Mouse (Mus musculus) gastrocnemius, adult 8-10 months (tissue): ENCODE data around the gene Iqcj. TPM values are rescaled to one million over a fixed set of nuclear protein-coding genes. Genes with fewer than 3 reads are reported as not detected.

Source experiments
- DNase-seq, 2 experiments: peaks; one replicate each; pipeline ENCODE4 v3.0.0; 2022; ENCODE audit warnings: low spot score in 2 of 2
- total RNA-seq, 4 experiments: library from RNA; stranded (reverse); gene quantifications; 2 replicates each; pipeline ENCODE4 v1.2.4; 2022

Iqcj gene
- total RNA-seq: not detected

DNA sequence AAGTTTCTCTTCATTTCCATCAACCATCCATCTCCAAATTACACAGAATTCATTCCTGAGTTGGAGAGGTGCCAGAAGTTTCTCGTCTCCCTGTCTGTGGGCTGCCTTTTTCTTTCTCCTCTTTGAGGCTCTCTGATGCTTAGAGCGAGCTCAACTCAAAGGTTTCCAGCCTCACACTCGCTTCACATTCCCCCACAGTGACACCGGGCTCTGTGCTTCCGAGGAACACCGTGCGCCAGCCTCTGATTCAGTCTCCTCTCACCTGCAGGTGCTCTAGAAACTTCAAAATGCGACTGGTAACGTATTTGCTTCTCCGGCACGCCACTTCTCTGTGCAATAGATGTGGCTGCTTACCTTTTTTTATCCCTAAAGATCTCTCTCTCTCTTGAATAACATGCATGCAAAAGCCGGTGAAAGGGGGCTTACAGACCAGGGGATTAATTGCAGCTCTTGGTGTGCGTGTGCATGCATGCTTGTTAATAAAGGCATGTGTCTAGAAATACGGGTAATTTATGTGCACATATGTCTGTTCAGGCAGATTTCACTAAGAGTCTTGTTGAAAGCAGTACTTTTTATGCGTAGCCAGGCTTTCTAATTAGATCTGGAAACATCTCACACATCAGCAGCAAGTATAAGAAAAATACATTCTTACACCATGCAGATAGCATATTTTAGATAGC is at the start of gene Iqcj, which contains the start of gene Iqschfp:
Gene Iqcj, plus strand, starts transcription at position 195 of the 680 bp plus-strand sequence.
Gene Iqschfp, plus strand, starts transcription at position 207 of the 680 bp plus-strand sequence.
- no peak for DNase-seq

- no peak for DNase-seq
Observed at GRCm38 (mm10) chr3:67852397-67852796, 39.6 kb upstream of the Iqcj start.

- no peak for DNase-seq
Observed at GRCm38 (mm10) chr3:67861524-67861923, 30.5 kb upstream of the Iqcj start.

GRCm38 (mm10) chr3:67867420-67868065 is 24.5 kb upstream of the Iqcj start:
- no peak for DNase-seq

GRCm38 (mm10) chr3:67869424-67869823 is 22.6 kb upstream of the Iqcj start:
- no peak for DNase-seq

- no peak for DNase-seq
Observed at GRCm38 (mm10) chr3:67877253-67877652, 14.8 kb upstream of the Iqcj start.

GRCm38 (mm10) chr3:67884335-67884734 is 7.7 kb upstream of the Iqcj start:
- DNase-seq: no peak

DNA sequence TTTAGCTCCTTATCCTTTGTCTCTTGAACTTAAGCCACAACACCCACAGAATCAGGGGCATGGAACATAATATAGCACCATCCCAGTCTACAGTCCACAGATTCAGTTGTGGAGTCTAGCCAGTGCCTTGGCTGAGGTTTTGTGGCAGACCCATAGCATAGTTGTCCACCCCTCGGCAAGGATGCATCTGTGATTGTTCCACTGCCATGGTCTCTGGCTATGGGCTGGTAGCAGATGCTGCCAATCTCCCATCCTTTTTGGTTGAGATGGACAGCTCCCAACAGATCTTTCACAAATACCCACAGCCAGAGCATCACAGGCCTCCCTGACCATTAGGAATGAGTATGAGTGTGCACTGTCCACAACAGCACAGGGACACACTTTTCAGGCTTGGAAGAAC is 5.8 kb upstream of the Iqcj start:
- DNase-seq: no peak

DNA sequence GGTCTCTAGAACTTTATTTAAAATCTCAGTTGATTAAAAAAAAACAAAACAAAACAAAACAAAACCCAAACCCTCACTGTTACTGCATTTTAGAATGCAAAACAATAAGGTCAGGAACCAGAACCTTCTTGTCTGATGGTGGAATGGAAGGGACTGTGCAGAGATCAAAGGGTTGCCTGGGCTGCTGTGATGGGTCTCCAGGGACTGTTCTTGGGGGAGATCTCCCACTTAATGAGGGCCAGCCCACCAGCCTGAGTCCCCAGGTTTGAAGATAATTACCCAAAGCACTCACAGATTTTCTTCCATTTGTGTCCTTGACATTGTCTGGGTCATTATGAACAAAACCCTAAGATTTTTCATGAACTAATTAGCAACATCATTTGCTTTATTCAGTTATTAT is 4.8 kb upstream of the Iqcj start:
- no peak for DNase-seq

DNA sequence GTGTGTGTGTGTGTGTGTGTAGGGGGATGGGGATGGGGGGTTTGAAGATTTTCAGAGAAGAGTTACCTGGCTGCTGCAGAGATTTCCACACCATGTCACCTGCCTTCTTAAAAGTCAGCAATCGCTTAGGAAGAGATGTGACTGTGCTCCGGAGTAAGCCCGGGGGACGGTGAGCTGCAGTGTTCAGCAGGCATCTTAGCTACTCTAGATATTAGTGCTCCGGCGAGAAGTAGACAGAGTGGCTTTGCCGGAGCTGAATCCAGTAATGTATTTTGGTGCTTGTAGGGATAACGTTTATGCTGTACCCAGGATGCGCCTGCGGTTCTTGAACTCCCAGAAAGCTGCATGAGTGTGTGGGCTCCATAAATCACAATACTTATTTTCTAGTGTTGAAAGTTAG is 748 bp downstream of the Iqcj start:
- DNase-seq: no peak

DNA sequence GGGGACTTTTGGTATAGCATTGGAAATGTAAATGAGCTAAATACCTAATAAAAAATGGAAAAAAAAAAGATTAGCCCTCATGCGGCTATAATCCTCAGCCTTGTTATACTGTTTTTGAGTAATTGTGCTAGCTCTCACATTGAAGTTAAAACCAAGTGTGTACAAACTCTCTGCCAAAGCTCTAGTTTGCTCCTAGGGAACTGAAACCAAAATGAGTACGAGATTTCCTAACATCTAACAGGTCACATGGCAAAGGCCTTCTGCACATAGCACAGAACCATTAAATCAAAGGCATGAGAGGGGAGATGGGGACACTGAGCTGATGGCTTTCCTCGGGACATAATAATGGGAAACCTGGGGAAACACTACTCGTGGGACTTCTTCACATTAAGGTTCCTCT is 10.5 kb downstream of the Iqcj start:
- no peak for DNase-seq

- no peak for DNase-seq
Observed at GRCm38 (mm10) chr3:67908586-67908985, 16.6 kb downstream of the Iqcj start.

- no peak for DNase-seq
Observed at GRCm38 (mm10) chr3:67918098-67918497, 26.1 kb downstream of the Iqcj start.

- no peak for DNase-seq
Observed at GRCm38 (mm10) chr3:67918634-67919259, 26.7 kb downstream of the Iqcj start.

DNA sequence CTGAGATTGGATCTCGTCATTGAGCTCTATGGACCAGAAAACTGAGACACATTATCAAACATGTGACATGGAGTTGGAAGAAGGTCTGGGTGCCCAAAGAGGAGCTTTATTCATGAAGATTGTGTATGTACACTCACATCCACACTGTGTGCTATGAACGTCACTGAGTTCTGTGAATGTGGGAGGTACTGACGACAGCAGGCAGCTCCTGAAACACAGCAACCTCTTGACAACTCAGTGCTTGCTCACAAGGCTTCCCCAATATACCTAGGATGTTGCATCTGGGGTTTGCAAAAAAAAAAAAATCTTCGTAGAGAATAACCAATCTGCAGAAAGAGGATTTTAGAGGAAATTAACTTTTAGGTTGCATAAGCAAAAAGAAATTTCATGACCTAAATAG is 31.1 kb downstream of the Iqcj start:
- no peak for DNase-seq

- no peak for DNase-seq
Observed at GRCm38 (mm10) chr3:67925453-67925852, 33.4 kb downstream of the Iqcj start.

DNA sequence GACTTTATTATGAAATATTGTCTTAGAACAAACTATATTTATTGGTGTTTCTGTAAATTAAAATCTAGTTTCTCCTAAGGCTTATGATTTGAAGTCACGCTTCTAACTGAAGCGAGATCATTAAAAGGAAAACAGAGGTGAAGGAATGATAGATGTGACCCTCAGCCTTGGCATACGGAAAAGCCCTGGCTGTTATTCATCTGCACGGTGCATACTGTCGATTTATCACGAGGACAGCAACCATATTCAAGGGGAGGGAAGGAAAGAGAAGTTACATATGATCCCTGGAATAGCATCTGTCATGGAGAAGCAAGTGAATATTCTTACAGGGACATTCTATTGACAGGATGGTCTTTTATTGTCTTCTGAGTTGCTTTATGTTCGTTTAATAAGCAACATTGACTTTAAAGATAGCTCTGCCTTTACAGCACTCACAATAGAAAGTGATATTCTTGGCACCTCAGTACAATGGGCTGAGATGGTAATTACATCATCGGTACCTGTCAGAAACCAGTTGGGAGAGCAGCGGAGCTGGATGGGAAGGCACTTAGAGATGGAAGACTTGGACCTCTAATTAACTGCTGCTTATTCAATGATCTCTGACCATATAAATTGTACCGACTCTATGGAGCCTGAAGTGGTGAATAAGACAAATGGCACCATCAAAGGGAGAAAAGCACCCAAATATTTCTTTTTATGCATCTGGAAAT is 38.6 kb downstream of the Iqcj start:
- no peak for DNase-seq

DNA sequence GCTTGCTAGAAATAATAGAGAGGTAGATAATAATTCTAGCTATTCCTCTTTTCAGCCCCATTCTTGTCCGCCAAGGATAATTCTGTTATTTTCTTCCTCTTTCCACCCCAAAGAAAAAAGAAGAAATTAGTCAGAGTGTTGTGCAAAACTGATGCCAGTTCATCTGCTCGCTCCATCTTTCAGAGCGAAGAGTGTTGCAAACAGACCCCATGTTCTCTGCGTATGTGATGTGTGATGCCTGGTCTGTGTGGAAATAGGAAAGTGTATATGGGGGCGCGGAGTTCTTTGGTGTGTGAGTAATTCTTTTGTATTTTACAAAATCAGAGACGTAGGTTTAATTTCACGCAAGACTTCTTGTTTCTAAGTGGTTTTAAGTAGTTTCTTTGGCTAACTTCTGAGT is 39.2 kb downstream of the Iqcj start:
- DNase-seq: no peak

DNA sequence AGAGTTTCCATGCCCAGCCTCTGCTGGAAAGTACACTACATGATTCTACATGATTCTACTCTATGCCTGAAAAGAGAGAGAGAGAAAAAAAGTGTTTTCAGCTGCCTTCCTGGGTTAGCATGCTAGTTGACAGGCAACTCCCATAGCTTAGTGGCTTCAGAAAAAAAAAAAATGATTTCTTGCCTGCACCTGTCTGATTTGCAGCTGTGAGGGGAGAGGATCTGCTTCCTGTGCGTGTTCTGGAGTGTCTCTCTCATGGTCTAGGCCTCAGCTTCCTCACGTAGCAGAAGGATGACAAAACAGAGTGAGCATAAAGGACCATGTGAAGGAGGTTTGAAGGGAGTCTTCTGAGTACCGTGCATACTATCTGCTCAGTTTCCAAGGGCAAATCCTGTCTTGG is 39.9 kb downstream of the Iqcj start:
- DNase-seq: no peak

DNA sequence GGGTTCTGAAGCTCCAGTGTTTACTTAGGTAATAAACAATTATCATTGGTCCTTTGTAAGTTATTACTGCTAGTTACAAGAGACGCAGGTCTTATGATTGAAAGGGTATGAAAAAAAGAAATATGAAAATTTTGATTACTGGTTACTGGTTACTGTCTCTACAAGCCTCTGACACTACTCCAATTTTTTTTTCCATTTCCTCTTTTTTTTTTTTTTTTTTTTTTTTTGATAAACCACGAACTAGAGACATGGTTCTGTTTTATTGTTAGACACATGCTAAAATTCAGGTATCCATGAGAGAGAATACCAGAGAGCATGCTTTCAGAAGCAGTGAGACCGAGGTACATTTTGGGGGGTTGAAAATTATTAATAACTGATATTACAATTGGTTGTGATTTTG is 43.8 kb downstream of the Iqcj start:
- DNase-seq: no peak

DNA sequence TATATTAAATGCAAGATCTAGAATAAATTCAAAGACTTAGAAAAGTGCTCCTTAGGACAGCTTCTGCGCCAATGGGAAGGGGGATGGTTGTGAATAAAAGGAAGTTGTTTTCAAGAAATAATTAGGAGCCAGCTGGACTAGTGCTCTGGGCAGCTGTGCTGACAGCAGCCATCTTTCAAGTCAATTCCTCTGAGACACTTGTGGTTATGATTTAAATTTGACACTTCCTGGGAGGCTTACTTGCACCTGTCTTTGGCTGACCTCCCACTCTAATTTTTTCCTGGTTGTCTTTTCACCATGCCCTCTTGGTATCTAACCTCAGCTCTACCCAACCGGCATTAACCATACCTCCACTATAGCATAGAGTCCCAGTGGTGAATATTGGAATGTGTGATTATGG is 55.0 kb downstream of the Iqcj start:
- no peak for DNase-seq

GRCm38 (mm10) chr3:67952517-67952940 is 60.5 kb downstream of the Iqcj start:
- DNase-seq: no peak
